Mouse (Mus musculus): ENCODE results near the gene Serpinf1. TPM values are rescaled to one million over a fixed set of nuclear protein-coding genes. Genes with fewer than 3 reads are reported as not detected.

Serpinf1 gene
- polyA plus RNA-seq, 1 experiment from 2014 or later, result 90.9 TPM

DNA sequence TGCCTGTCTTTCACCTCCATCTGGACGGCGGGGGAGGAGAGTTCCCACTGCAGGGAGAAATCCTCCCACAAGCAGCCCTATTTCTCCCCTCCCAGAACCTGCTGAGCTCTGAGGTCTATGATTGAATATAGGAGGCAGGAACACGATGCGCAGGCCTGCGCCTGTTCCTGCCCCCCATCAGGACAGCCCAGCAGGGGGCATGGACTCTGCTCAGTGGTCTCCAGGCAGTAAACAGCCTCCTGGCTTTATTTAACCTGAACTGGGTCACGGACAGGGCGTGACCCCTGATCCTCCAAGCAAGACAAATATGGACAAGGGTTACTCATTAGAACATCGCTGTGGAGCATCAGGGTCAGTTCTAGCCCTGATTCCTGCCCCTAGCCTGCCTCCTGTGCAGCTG, 21.2 kb upstream of the Serpinf1 start:
- Histone ChIP-seq H3K9me3 (replicated peaks; ENCODE audit: low read length) (no peaks in the 10 kb centered on the region), H3K4me1 (replicated peaks; ENCODE audit: insufficient read depth, low read length) (0 out of 2 replicates have a peak, but pooled peaks cover 4% of the 10 kb centered on the region), H3K36me3 (ENCODE audit: insufficient read depth, low read length) (peaks cover 26% of the 10 kb centered on the region; the same call in 1 of the 2 replicates), H3K9ac (ENCODE audit: low read depth, low read length) (no peak overlapping the region), H3K27ac (no peak overlapping the region), H3K4me3 (replicated peaks; ENCODE audit: low read depth, low read length) (no peak overlapping the region), H3K4me2 (ENCODE audit: low read length) (no peak overlapping the region), H3K27me3 (ENCODE audit: insufficient read depth, low read length) (no peaks in the 10 kb centered on the region)
- DNase-seq (ENCODE audit: low spot score) (peak; percentile 18), ATAC-seq (replicated peaks; ENCODE audit: low FRiP score, low read depth) (peak; percentile 86)
- 54% methylated on average over 8 of the region's 8 CpGs for WGBS
- TF ChIP-seq CTCF (IDR thresholded peaks at IDR 0.05; ENCODE audit: low read depth), result 0 out of 2 replicates have a peak, but pooled peaks have one; percentile 20

GRCm38 (mm10) chr11:75441601-75442000, 19.1 kb upstream of the Serpinf1 start:
- Histone ChIP-seq H3K27me3 (ENCODE audit: insufficient read depth, low read length) (no peaks in the 10 kb centered on the region), H3K36me3 (ENCODE audit: insufficient read depth, low read length) (0 out of 2 replicates have a peak, but pooled peaks cover 13% of the 10 kb centered on the region), H3K9ac (ENCODE audit: low read depth, low read length) (no peak overlapping the region), H3K4me1 (replicated peaks; ENCODE audit: insufficient read depth, low read length) (0 out of 2 replicates have a peak, but pooled peaks cover 4% of the 10 kb centered on the region), H3K4me3 (replicated peaks; ENCODE audit: low read depth, low read length) (no peak overlapping the region), H3K4me2 (ENCODE audit: low read length) (no peak overlapping the region), H3K27ac (no peak overlapping the region), H3K9me3 (replicated peaks; ENCODE audit: low read length) (no peaks in the 10 kb centered on the region)
- WGBS, result 88% methylated on average over 16 of the region's 16 CpGs
- DNase-seq (ENCODE audit: low spot score) (no peak), ATAC-seq (replicated peaks; ENCODE audit: low FRiP score, low read depth) (no peak)
- no peak for TF ChIP-seq CTCF (IDR thresholded peaks at IDR 0.05; ENCODE audit: low read depth)

DNA sequence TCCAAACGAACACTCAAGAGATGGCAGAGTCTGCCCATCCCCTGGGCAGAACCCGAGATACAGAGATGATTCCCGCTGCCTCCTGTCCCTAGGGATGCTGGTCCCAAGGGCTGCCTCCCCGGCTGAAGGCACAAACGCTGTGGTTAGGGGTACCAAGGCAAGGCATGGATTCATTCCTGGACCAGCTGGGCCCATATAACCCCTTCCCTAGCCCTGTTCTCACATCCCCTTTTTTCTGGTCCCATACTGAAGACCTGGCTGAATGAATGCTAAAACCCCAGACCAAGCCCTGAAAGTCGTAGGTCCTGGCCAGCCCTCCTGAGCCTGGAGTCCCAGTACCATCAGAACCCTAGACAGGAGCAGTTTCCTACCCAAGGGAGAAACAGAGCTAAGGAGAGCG, 18.5 kb upstream of the Serpinf1 start:
- no peak for DNase-seq (ENCODE audit: low spot score)
- ATAC-seq (replicated peaks; ENCODE audit: low FRiP score, low read depth), result no peak
- no peaks in the 10 kb centered on the region for H3K27me3 ChIP-seq (ENCODE audit: insufficient read depth, low read length)
- H3K36me3 ChIP-seq (ENCODE audit: insufficient read depth, low read length), result 0 out of 2 replicates have a peak, but pooled peaks cover 11% of the 10 kb centered on the region
- WGBS, result 83% methylated on average over 7 of the region's 7 CpGs
- no peak overlapping the region for H3K4me3 ChIP-seq (replicated peaks; ENCODE audit: low read depth, low read length)
- no peaks in the 10 kb centered on the region for H3K9me3 ChIP-seq (replicated peaks; ENCODE audit: low read length)
- TF ChIP-seq CTCF (IDR thresholded peaks at IDR 0.05; ENCODE audit: low read depth), result no peak
- H3K4me1 ChIP-seq (replicated peaks; ENCODE audit: insufficient read depth, low read length), result 0 out of 2 replicates have a peak, but pooled peaks cover 4% of the 10 kb centered on the region
- no peak overlapping the region for H3K9ac ChIP-seq (ENCODE audit: low read depth, low read length)
- H3K27ac ChIP-seq, result no peak overlapping the region
- no peak overlapping the region for H3K4me2 ChIP-seq (ENCODE audit: low read length)

DNA sequence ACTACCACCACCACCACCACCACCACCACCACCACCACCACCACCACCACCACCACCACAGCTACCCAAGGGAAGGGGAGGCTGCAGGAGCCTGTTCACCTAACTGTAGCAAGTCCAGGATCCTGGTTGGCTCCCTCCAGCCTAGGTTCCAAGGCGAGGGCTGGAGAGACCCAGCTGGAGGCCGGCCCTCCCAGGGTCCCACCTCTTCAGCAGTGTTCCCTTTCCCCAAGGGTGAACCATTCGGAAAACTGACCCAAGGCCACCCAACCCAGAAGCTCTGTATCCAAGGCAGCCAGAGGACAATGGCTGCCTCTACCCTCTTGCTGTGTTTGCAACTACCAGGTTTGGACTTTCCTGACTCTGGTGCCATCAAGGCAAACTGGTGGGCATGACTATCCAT, 17.4 kb upstream of the Serpinf1 start:
- ATAC-seq (replicated peaks; ENCODE audit: low FRiP score, low read depth), result no peak
- Histone ChIP-seq H3K27ac (no peak overlapping the region), H3K4me2 (ENCODE audit: low read length) (no peak overlapping the region), H3K9me3 (replicated peaks; ENCODE audit: low read length) (no peaks in the 10 kb centered on the region), H3K36me3 (ENCODE audit: insufficient read depth, low read length) (0 out of 2 replicates have a peak, but pooled peaks cover 8% of the 10 kb centered on the region), H3K9ac (ENCODE audit: low read depth, low read length) (no peak overlapping the region), H3K27me3 (ENCODE audit: insufficient read depth, low read length) (no peaks in the 10 kb centered on the region), H3K4me1 (replicated peaks; ENCODE audit: insufficient read depth, low read length) (0 out of 2 replicates have a peak, but pooled peaks cover 4% of the 10 kb centered on the region), H3K4me3 (replicated peaks; ENCODE audit: low read depth, low read length) (no peak overlapping the region)
- 83% methylated on average over 3 of the region's 3 CpGs for WGBS
- no peak for DNase-seq (ENCODE audit: low spot score)
- TF ChIP-seq CTCF (IDR thresholded peaks at IDR 0.05; ENCODE audit: low read depth), result no peak

- H3K36me3 ChIP-seq (ENCODE audit: insufficient read depth, low read length), result 0 out of 2 replicates have a peak, but pooled peaks cover 8% of the 10 kb centered on the region
- no peaks in the 10 kb centered on the region for H3K9me3 ChIP-seq (replicated peaks; ENCODE audit: low read length)
- no peak within 1 kb of the TSS for H3K4me2 ChIP-seq (ENCODE audit: low read length)
- H3K4me1 ChIP-seq (replicated peaks; ENCODE audit: insufficient read depth, low read length), result 0 out of 2 replicates have a peak, but pooled peaks cover 4% of the 10 kb centered on the region
- no peak for ATAC-seq (replicated peaks; ENCODE audit: low FRiP score, low read depth)
- 70% methylated on average over 6 of the region's 6 CpGs for WGBS
- no peak for TF ChIP-seq CTCF (IDR thresholded peaks at IDR 0.05; ENCODE audit: low read depth)
- H3K9ac ChIP-seq (ENCODE audit: low read depth, low read length), result no peak within 1 kb of the TSS
- H3K4me3 ChIP-seq (replicated peaks; ENCODE audit: low read depth, low read length), result no peak within 1 kb of the TSS
- H3K27me3 ChIP-seq (ENCODE audit: insufficient read depth, low read length), result no peaks in the 10 kb centered on the region
- H3K27ac ChIP-seq, result 0 out of 2 replicates have a peak within 1 kb of the TSS, but pooled peaks have one; percentile 13
- DNase-seq (ENCODE audit: low spot score), result no peak
Observed at GRCm38 (mm10) chr11:75439363-75439762, 16.9 kb upstream of the Serpinf1 start, which contains the start of gene Serpinf2. Serpinf2 (minus strand) TSS chr11:75439591.

DNA sequence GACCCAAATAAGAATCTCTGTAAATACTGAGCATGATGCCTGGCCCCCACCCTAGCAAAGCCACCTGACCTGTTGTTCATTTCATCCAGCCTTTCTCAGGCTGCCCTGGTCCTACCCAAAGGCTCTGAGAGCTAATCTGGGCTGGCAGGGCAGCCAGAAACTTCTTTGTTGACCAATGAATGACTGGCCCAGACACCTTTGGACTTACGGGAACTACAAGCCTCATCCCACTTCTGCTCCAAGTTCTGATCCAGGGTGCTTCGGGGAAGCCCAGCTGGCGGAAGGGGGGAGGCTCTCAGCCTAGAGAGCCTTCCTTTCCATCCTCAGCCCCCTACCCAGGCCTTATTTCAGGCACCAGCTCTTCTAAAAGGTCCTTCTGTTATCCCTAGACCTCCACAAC, 16.3 kb upstream of the Serpinf1 start:
- no peaks in the 10 kb centered on the region for H3K27me3 ChIP-seq (ENCODE audit: insufficient read depth, low read length)
- H3K9ac ChIP-seq (ENCODE audit: low read depth, low read length), result no peak overlapping the region
- DNase-seq (ENCODE audit: low spot score) (no peak), ATAC-seq (replicated peaks; ENCODE audit: low FRiP score, low read depth) (no peak)
- H3K9me3 ChIP-seq (replicated peaks; ENCODE audit: low read length), result no peaks in the 10 kb centered on the region
- H3K4me3 ChIP-seq (replicated peaks; ENCODE audit: low read depth, low read length), result no peak overlapping the region
- no peak for TF ChIP-seq CTCF (IDR thresholded peaks at IDR 0.05; ENCODE audit: low read depth)
- H3K4me2 ChIP-seq (ENCODE audit: low read length), result no peak overlapping the region
- 0 out of 2 replicates have a peak overlapping the region, but pooled peaks have one; percentile 13 for H3K27ac ChIP-seq
- 0 out of 2 replicates have a peak, but pooled peaks cover 8% of the 10 kb centered on the region for H3K36me3 ChIP-seq (ENCODE audit: insufficient read depth, low read length)
- 0 out of 2 replicates have a peak, but pooled peaks cover 1% of the 10 kb centered on the region for H3K4me1 ChIP-seq (replicated peaks; ENCODE audit: insufficient read depth, low read length)
- WGBS, result 87% methylated on average over 3 of the region's 3 CpGs
